Mouse (Mus musculus): ENCODE data around the gene Arhgef3.
A peak's percentile ranks its signal among the peaks of the same experiment; 100 is the strongest.

Arhgef3 gene

GRCm38 (mm10) chr14:27428573-27428972, 313.9 kb downstream of the Arhgef3 start, which contains the start of gene Fam208a:
Gene Fam208a, plus strand, starts transcription at chr14:27428834.
- peak; percentile 83 for DNase-seq (ENCODE audit: low spot score)

- peak; percentile 56 for DNase-seq (ENCODE audit: low spot score)
Observed at GRCm38 (mm10) chr14:27428973-27429711, 314.4 kb downstream of the Arhgef3 start.

- no peak for DNase-seq (ENCODE audit: low spot score)
Observed at GRCm38 (mm10) chr14:27430280-27430679, 315.6 kb downstream of the Arhgef3 start.

GRCm38 (mm10) chr14:27432064-27432463, 317.4 kb downstream of the Arhgef3 start:
- no peak for DNase-seq (ENCODE audit: low spot score)

GRCm38 (mm10) chr14:27436116-27436515, 321.4 kb downstream of the Arhgef3 start:
- DNase-seq (ENCODE audit: low spot score): no peak

GRCm38 (mm10) chr14:27436826-27437225, 322.1 kb downstream of the Arhgef3 start:
- no peak for DNase-seq (ENCODE audit: low spot score)

- no peak for DNase-seq (ENCODE audit: low spot score)
Observed at GRCm38 (mm10) chr14:27440921-27441320, 326.2 kb downstream of the Arhgef3 start.

GRCm38 (mm10) chr14:27444851-27445281, 330.2 kb downstream of the Arhgef3 start:
- no peak for DNase-seq (ENCODE audit: low spot score)

- DNase-seq (ENCODE audit: low spot score): no peak
Observed at GRCm38 (mm10) chr14:27446963-27447362, 332.3 kb downstream of the Arhgef3 start.

Data from urinary bladder, postnatal 10 days (tissue).